Mouse (Mus musculus) myocyte (in vitro differentiated cells): ENCODE measurements at regions not wholly inside any gene's neighbourhood (a gene's known extent, or its start where the extent isn't known, plus 50 kb on each side); places are given as distances from the start of the nearest gene placed in this dataset.

Experiments
- H3K27me3 ChIP-seq: one replicate; pipeline ENCODE4 v1.6.1; 2011; ENCODE audit not compliant: control insufficient read depth, insufficient read depth, insufficient read length
- H3K36me3 ChIP-seq: one replicate; pipeline ENCODE4 v1.6.1; 2011; ENCODE audit not compliant: control insufficient read depth, insufficient read depth
- H3K4me2 ChIP-seq: one replicate; pipeline ENCODE4 v1.6.1; 2011; ENCODE audit warnings: low read depth, control low read depth
- H3K4me3 ChIP-seq: one replicate; pipeline ENCODE4 v1.5.1; 2011; ENCODE audit warnings: mild to moderate bottlenecking, control low read depth, moderate library complexity
- H3K79me2 ChIP-seq: one replicate; pipeline ENCODE4 v1.6.1; 2011; ENCODE audit not compliant: control insufficient read depth, insufficient read depth
- H3ac ChIP-seq: one replicate; pipeline ENCODE4 v1.6.1; 2011; ENCODE audit not compliant: control insufficient read depth, insufficient read length
- CEBPB ChIP-seq: IDR thresholded peaks from 2 replicates; pipeline ENCODE4 v1.6.1; 2011; ENCODE audit warnings: mild to moderate bottlenecking, moderate library complexity; ENCODE audit not compliant: poor library complexity, insufficient read depth, severe bottlenecking
- E2F4 ChIP-seq: IDR thresholded peaks from one replicate; pipeline ENCODE4 v1.6.1; 2011; ENCODE audit warnings: mild to moderate bottlenecking, control low read depth, moderate library complexity; ENCODE audit not compliant: insufficient read depth
- MAX ChIP-seq: IDR thresholded peaks from one replicate; pipeline ENCODE4 v1.6.1; 2011; ENCODE audit warnings: low read depth, mild to moderate bottlenecking, control low read depth
- MYOD1 ChIP-seq, 3 experiments: IDR thresholded peaks; one replicate each; pipeline ENCODE4 v1.6.1; 2011; ENCODE audit warnings: control low read depth in 2 of 3, low read depth in 2 of 3, mild to moderate bottlenecking in 2 of 3, moderate library complexity in 1 of 3; ENCODE audit not compliant: insufficient read length in 2 of 3, control insufficient read depth in 1 of 3
- MYOG ChIP-seq, 3 experiments: IDR thresholded peaks; one replicate each; pipeline ENCODE4 v1.6.1; 2011; ENCODE audit warnings: control low read depth in 2 of 3, low read depth in 2 of 3, mild to moderate bottlenecking in 2 of 3; ENCODE audit not compliant: insufficient read length in 2 of 3, control insufficient read depth in 1 of 3, insufficient read depth in 1 of 3
- POLR2A ChIP-seq: IDR thresholded peaks from one replicate; pipeline ENCODE4 v1.6.1; 2011; ENCODE audit warnings: low read depth, mild to moderate bottlenecking, control low read depth, moderate library complexity; ENCODE audit not compliant: insufficient read length
- POLR2AphosphoS2 ChIP-seq: IDR thresholded peaks from one replicate; pipeline ENCODE4 v1.6.1; 2011; ENCODE audit warnings: low read depth, control low read depth; ENCODE audit not compliant: insufficient read length
- REST ChIP-seq: IDR thresholded peaks from one replicate; pipeline ENCODE4 v1.6.1; 2011; ENCODE audit warnings: mild to moderate bottlenecking, control low read depth, moderate library complexity; ENCODE audit not compliant: insufficient read depth, insufficient read length
- SRF ChIP-seq: IDR thresholded peaks from one replicate; pipeline ENCODE4 v1.6.1; 2011; ENCODE audit warnings: low read depth; ENCODE audit not compliant: control insufficient read depth, insufficient read length
- TCF12 ChIP-seq: IDR thresholded peaks from one replicate; pipeline ENCODE4 v1.6.1; 2011; ENCODE audit warnings: mild to moderate bottlenecking, control low read depth; ENCODE audit not compliant: poor library complexity, insufficient read depth, severe bottlenecking
- TCF3 ChIP-seq: IDR thresholded peaks from one replicate; pipeline ENCODE4 v1.6.1; 2011; ENCODE audit warnings: low read depth, control low read depth; ENCODE audit not compliant: insufficient read length
- USF1 ChIP-seq: IDR thresholded peaks from one replicate; pipeline ENCODE4 v1.6.1; 2011; ENCODE audit warnings: low read depth, mild to moderate bottlenecking, control low read depth, moderate library complexity

DNA sequence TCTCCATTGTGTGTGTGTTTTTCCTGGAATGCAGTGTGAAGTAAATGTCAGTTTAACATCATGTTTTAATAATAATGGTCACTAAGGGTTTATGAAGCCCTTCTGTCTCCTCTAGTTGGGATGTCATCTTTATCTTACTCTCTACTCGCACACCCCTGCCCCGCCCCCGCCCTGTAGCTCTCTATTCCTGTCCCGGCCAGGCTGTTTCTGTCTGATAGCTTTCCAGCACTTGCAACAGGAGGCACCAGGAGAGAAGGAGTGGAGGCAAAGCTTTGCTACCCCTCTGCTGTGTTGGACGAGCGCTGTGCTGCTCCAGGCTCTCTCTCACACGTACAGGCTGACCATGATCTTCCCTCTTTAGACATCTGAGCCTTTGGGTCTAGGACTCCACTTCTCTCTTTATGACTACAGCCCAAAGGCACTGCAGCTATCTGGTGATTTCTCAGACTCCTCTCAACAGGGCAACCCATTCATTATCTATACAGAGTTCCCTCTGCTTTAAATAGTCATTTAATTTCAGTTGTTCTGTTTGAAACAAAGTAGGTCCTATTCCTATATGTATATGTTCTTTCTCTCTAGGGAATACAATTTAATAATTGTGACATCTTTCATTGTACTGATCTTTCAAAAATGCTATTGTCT, 151.6 kb upstream of the Ube2e3 start:
- H3K4me2 ChIP-seq = no peak overlapping the region
- no peak overlapping the region for H3K4me3 ChIP-seq
- no peaks in the 10 kb centered on the region for H3K27me3 ChIP-seq
- H3K36me3 ChIP-seq = no peaks in the 10 kb centered on the region
- TF ChIP-seq POLR2A = no peak
- TF ChIP-seq TCF3 = no peak
- TF ChIP-seq MYOG (IDR thresholded peaks at IDR 0.05; ENCODE audit: control insufficient read depth in 1 of 3, insufficient read depth in 1 of 3, insufficient read length in 2 of 3, low read depth in 2 of 3) = no peak
- no peak for TF ChIP-seq TCF12
- TF ChIP-seq CEBPB = no peak
- TF ChIP-seq POLR2AphosphoS2 = no peak
- TF ChIP-seq SRF = no peak
- no peak for TF ChIP-seq E2F4
- TF ChIP-seq MYOD1 (IDR thresholded peaks at IDR 0.05; ENCODE audit: control insufficient read depth in 1 of 3, insufficient read length in 2 of 3, low read depth in 2 of 3) = no peak
- no peak for TF ChIP-seq USF1
- TF ChIP-seq MAX = no peak
- TF ChIP-seq REST = no peak
- H3K79me2 ChIP-seq = no peaks in the 10 kb centered on the region
- H3ac ChIP-seq = no peak overlapping the region

DNA sequence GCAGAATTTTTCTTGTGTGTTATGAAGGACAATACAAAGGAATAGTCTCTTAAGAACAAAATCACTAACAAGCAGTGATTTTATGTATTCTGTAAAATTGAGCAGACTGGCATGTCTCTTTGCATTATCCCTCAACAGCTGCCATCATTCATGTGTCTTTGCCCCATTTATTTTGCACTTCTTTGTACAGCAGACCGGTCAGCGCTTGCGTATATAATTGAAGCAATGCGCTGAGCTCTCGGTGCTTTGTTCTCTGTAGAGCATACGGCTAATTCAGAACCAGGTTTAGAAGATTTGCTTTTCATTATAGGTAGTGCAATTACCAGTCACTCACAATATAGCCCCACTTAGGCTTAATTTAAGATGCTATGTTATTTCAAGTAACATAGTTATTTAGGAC, 173.1 kb upstream of the Ube2e3 start:
- Histone ChIP-seq H3K36me3 (no peaks in the 10 kb centered on the region), H3ac (no peak overlapping the region), H3K27me3 (no peaks in the 10 kb centered on the region), H3K4me3 (no peak overlapping the region), H3K79me2 (no peaks in the 10 kb centered on the region), H3K4me2 (no peak overlapping the region)
- TF ChIP-seq MYOG (IDR thresholded peaks at IDR 0.05; ENCODE audit: control insufficient read depth in 1 of 3, insufficient read depth in 1 of 3, insufficient read length in 2 of 3, low read depth in 2 of 3) (no peak), USF1 (no peak), POLR2A (no peak), CEBPB (no peak), POLR2AphosphoS2 (no peak), MAX (no peak), SRF (no peak), E2F4 (no peak), TCF3 (no peak)

DNA sequence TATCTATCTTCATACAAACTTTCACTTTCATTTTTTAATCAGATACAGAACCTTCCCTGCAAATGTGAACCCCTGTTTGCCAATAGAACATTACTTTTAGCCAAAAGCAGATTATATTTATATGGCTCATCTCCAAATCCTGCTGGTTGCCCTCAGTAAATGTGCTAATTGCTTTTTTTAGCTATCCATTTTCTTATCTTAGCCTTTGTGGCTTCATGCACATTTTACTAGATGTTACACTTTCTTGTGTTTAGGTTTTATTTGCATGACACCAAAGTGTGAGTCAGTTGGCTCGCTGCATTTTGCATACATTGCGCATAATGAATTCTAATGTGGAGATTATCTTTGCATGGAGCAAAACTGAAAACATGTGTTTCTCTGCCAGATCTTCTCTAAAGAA, 211.3 kb upstream of the Ube2e3 start:
- Histone ChIP-seq H3K79me2 (no peaks in the 10 kb centered on the region), H3K27me3 (no peaks in the 10 kb centered on the region), H3K36me3 (no peaks in the 10 kb centered on the region), H3K4me3 (no peak overlapping the region), H3ac (no peak overlapping the region), H3K4me2 (peak overlapping the region; percentile 36)
- TF ChIP-seq TCF3 (no peak), MYOG (IDR thresholded peaks at IDR 0.05; ENCODE audit: control insufficient read depth in 1 of 3, insufficient read depth in 1 of 3, insufficient read length in 2 of 3, low read depth in 2 of 3) (no peak), USF1 (no peak), MAX (no peak), POLR2AphosphoS2 (no peak), MYOD1 (IDR thresholded peaks at IDR 0.05; ENCODE audit: control insufficient read depth in 1 of 3, insufficient read length in 2 of 3, low read depth in 2 of 3) (no peak), TCF12 (no peak), E2F4 (no peak)

DNA sequence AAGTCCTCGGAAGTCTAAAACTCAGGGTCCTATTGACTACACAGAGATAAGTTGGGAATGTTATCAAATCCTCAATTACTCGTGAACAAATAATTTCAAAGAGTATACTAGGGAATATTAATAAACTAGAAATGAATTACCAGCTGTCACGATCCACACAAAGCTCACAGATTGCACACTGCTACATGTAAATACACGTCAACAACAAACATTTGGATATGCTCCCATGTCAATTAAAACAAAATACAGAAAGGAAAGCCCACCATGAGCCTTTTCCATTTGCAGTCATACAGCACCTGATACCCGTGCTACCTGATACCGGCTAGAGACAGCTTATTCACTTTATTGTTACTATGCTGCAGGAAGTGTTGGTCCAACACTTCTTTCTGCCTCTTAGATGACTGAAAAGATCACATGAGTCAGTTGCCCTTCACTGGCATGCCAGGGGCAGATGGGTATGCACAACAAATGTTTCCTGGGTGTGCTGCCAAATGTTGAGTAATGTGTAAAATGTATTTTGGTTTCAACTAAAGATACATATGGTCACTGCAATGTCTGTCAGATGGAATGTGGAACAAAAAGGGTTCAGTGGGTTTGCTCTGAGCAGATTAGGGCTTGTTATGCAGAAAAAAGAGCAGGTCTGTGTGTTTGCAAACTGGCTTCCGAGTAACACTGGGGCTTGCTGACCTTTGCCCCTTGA, 212.6 kb upstream of the Ube2e3 start:
- Histone ChIP-seq H3ac (no peak overlapping the region), H3K4me2 (peak overlapping the region; percentile 41), H3K4me3 (no peak overlapping the region), H3K27me3 (no peaks in the 10 kb centered on the region), H3K36me3 (no peaks in the 10 kb centered on the region), H3K79me2 (no peaks in the 10 kb centered on the region)
- TF ChIP-seq MYOG (IDR thresholded peaks at IDR 0.05; ENCODE audit: control insufficient read depth in 1 of 3, insufficient read depth in 1 of 3, insufficient read length in 2 of 3, low read depth in 2 of 3) = peak in 1 of 3 experiments; percentile 36
- TF ChIP-seq MYOD1 (IDR thresholded peaks at IDR 0.05; ENCODE audit: control insufficient read depth in 1 of 3, insufficient read length in 2 of 3, low read depth in 2 of 3) = peak in 2 of 3 experiments; percentile 34 to 39
- 0 out of 2 replicates have a peak, but pooled peaks have one; percentile 39 for TF ChIP-seq CEBPB
- no peak for TF ChIP-seq TCF3
- TF ChIP-seq MAX = no peak
